Mouse (Mus musculus): ENCODE results near the gene Phf19. TPM values are rescaled to one million over a fixed set of nuclear protein-coding genes. Genes with fewer than 3 reads are reported as not detected.

The Phf19 gene
- polyA plus RNA-seq, 1 experiment from 2014 or later: 3.0 TPM

GRCm38 (mm10) chr2:34938269-34939208, 24.7 kb upstream of the Phf19 start:
- Histone ChIP-seq H3K4me3 (replicated peaks) (no peak overlapping the region), H3K27ac (no peak overlapping the region), H3K4me2 (no peak overlapping the region), H3K27me3 (peaks cover 12% of the 10 kb centered on the region; the same call in 1 of the 2 replicates), H3K9ac (no peak overlapping the region), H3K36me3 (no peaks in the 10 kb centered on the region), H3K9me3 (replicated peaks) (no peaks in the 10 kb centered on the region), H3K4me1 (replicated peaks) (no peaks in the 10 kb centered on the region; the same call in 1 of the 2 replicates)
- 23% methylated on average over 8 of the region's 8 CpGs for WGBS (ENCODE audit: insufficient replicate concordance)
- DNase-seq (no peak), ATAC-seq (ENCODE audit: low read depth) (no peak)

GRCm38 (mm10) chr2:34937460-34937859, 23.6 kb upstream of the Phf19 start:
- Histone ChIP-seq H3K4me2 (no peak overlapping the region), H3K27me3 (peaks cover 12% of the 10 kb centered on the region; the same call in 1 of the 2 replicates), H3K36me3 (no peaks in the 10 kb centered on the region), H3K9me3 (replicated peaks) (no peaks in the 10 kb centered on the region), H3K27ac (no peak overlapping the region), H3K4me1 (replicated peaks) (no peaks in the 10 kb centered on the region; the same call in 1 of the 2 replicates), H3K4me3 (replicated peaks) (no peak overlapping the region), H3K9ac (no peak overlapping the region)
- no peak for DNase-seq
- WGBS (ENCODE audit: insufficient replicate concordance): 27% methylated on average over 5 of the region's 5 CpGs
- ATAC-seq (ENCODE audit: low read depth): no peak

GRCm38 (mm10) chr2:34927320-34927719, 13.5 kb upstream of the Phf19 start:
- H3K36me3 ChIP-seq: no peaks in the 10 kb centered on the region
- WGBS (ENCODE audit: insufficient replicate concordance): 53% methylated on average over 5 of the region's 5 CpGs
- H3K4me3 ChIP-seq (replicated peaks): no peak overlapping the region
- H3K4me1 ChIP-seq (replicated peaks): no peaks in the 10 kb centered on the region
- ATAC-seq (ENCODE audit: low read depth) (no peak), DNase-seq (no peak)
- H3K9ac ChIP-seq: no peak overlapping the region
- H3K27me3 ChIP-seq: peaks cover 3% of the 10 kb centered on the region; the same call in 1 of the 2 replicates
- H3K9me3 ChIP-seq (replicated peaks): no peaks in the 10 kb centered on the region
- no peak overlapping the region for H3K4me2 ChIP-seq
- H3K27ac ChIP-seq: no peak overlapping the region

GRCm38 (mm10) chr2:34922729-34923128, 8.9 kb upstream of the Phf19 start:
- Histone ChIP-seq H3K9me3 (replicated peaks) (no peaks in the 10 kb centered on the region), H3K27ac (no peak overlapping the region), H3K27me3 (peaks cover 6% of the 10 kb centered on the region; the same call in 1 of the 2 replicates), H3K4me3 (replicated peaks) (no peak overlapping the region), H3K4me2 (no peak overlapping the region), H3K36me3 (no peaks in the 10 kb centered on the region), H3K4me1 (replicated peaks) (no peaks in the 10 kb centered on the region), H3K9ac (no peak overlapping the region)
- DNase-seq: no peak
- WGBS (ENCODE audit: insufficient replicate concordance): 11% methylated on average over 2 of the region's 2 CpGs
- no peak for ATAC-seq (ENCODE audit: low read depth)

GRCm38 (mm10) chr2:34920144-34920543, 6.3 kb upstream of the Phf19 start:
- Histone ChIP-seq H3K36me3 (no peaks in the 10 kb centered on the region), H3K4me2 (no peak overlapping the region), H3K27me3 (peaks cover 11% of the 10 kb centered on the region), H3K27ac (no peak overlapping the region), H3K4me3 (replicated peaks) (no peak overlapping the region), H3K9ac (no peak overlapping the region), H3K9me3 (replicated peaks) (no peaks in the 10 kb centered on the region), H3K4me1 (replicated peaks) (peaks cover under 1% of the 10 kb centered on the region; the same call in 1 of the 2 replicates)
- ATAC-seq (ENCODE audit: low read depth): no peak
- DNase-seq: no peak
- WGBS (ENCODE audit: insufficient replicate concordance): 32% methylated on average over 2 of the region's 2 CpGs

- 0 out of 2 replicates have a peak overlapping the region, but pooled peaks have one; percentile 19 for H3K27ac ChIP-seq
- no peak overlapping the region for H3K4me3 ChIP-seq (replicated peaks)
- H3K27me3 ChIP-seq: peaks cover 39% of the 10 kb centered on the region
- H3K9ac ChIP-seq: no peak overlapping the region
- H3K4me1 ChIP-seq (replicated peaks): peaks cover 28% of the 10 kb centered on the region
- no peaks in the 10 kb centered on the region for H3K9me3 ChIP-seq (replicated peaks)
- WGBS (ENCODE audit: insufficient replicate concordance): 61% methylated on average over 2 of the region's 2 CpGs
- H3K4me2 ChIP-seq: peak overlapping the region; percentile 90; the same call in 1 of the 2 replicates
- H3K36me3 ChIP-seq: peaks cover 14% of the 10 kb centered on the region; the same call in 1 of the 2 replicates
- ATAC-seq (ENCODE audit: low read depth) (no peak), DNase-seq (no peak)
Observed at GRCm38 (mm10) chr2:34915103-34915502, 1.3 kb upstream of the Phf19 start.

GRCm38 (mm10) chr2:34914823-34915082, 927 bp upstream of the Phf19 start:
- Histone ChIP-seq H3K9ac (peak overlapping the region; percentile 78; the same call in 1 of the 2 replicates), H3K36me3 (peaks cover 17% of the 10 kb centered on the region; the same call in 1 of the 2 replicates), H3K4me1 (replicated peaks) (peaks cover 28% of the 10 kb centered on the region), H3K4me2 (peak overlapping the region; percentile 90), H3K4me3 (replicated peaks) (peak overlapping the region; percentile 74), H3K27me3 (peaks cover 39% of the 10 kb centered on the region), H3K9me3 (replicated peaks) (no peaks in the 10 kb centered on the region), H3K27ac (no peak overlapping the region)
- ATAC-seq (ENCODE audit: low read depth) (no peak), DNase-seq (no peak)
- WGBS (ENCODE audit: insufficient replicate concordance): 19% methylated on average over 2 of the region's 2 CpGs

GRCm38 (mm10) chr2:34914069-34914822, 420 bp upstream of the Phf19 start:
- peak overlapping the region; percentile 90 for H3K4me2 ChIP-seq
- H3K27me3 ChIP-seq: peaks cover 39% of the 10 kb centered on the region
- peaks cover 20% of the 10 kb centered on the region; the same call in 1 of the 2 replicates for H3K36me3 ChIP-seq
- peak overlapping the region; percentile 78 for H3K9ac ChIP-seq
- H3K4me3 ChIP-seq (replicated peaks): peak overlapping the region; percentile 74
- no peaks in the 10 kb centered on the region for H3K9me3 ChIP-seq (replicated peaks)
- peaks cover 28% of the 10 kb centered on the region for H3K4me1 ChIP-seq (replicated peaks)
- H3K27ac ChIP-seq: peak overlapping the region; percentile 60
- DNase-seq: peak; percentile 45
- 1% methylated on average over 41 of the region's 50 CpGs for WGBS (ENCODE audit: insufficient replicate concordance)
- ATAC-seq (ENCODE audit: low read depth): peak; percentile 75

- no peaks in the 10 kb centered on the region for H3K9me3 ChIP-seq (replicated peaks)
- no peak overlapping the region for H3K27ac ChIP-seq
- peaks cover 20% of the 10 kb centered on the region; the same call in 1 of the 2 replicates for H3K36me3 ChIP-seq
- peak overlapping the region; percentile 78 for H3K9ac ChIP-seq
- ATAC-seq (ENCODE audit: low read depth): no peak
- H3K27me3 ChIP-seq: peaks cover 39% of the 10 kb centered on the region
- WGBS (ENCODE audit: insufficient replicate concordance): 56% methylated on average over 7 of the region's 7 CpGs
- H3K4me3 ChIP-seq (replicated peaks): peak overlapping the region; percentile 74
- no peak for DNase-seq
- H3K4me1 ChIP-seq (replicated peaks): peaks cover 28% of the 10 kb centered on the region
- peak overlapping the region; percentile 90 for H3K4me2 ChIP-seq
Observed at GRCm38 (mm10) chr2:34912613-34913012, 1.2 kb downstream of the Phf19 start.

- ATAC-seq (ENCODE audit: low read depth): no peak
- Histone ChIP-seq H3K4me2 (no peak overlapping the region), H3K9ac (no peak overlapping the region), H3K9me3 (replicated peaks) (no peaks in the 10 kb centered on the region), H3K36me3 (peaks cover 20% of the 10 kb centered on the region; the same call in 1 of the 2 replicates), H3K27me3 (peaks cover 39% of the 10 kb centered on the region), H3K4me1 (replicated peaks) (peaks cover 33% of the 10 kb centered on the region), H3K27ac (no peak overlapping the region), H3K4me3 (replicated peaks) (no peak overlapping the region)
- 74% methylated on average over 5 of the region's 5 CpGs for WGBS (ENCODE audit: insufficient replicate concordance)
- DNase-seq: no peak
Observed at GRCm38 (mm10) chr2:34911871-34912270, 2.0 kb downstream of the Phf19 start.

GRCm38 (mm10) chr2:34909719-34910118, 4.1 kb downstream of the Phf19 start:
- H3K9ac ChIP-seq: no peak overlapping the region
- WGBS (ENCODE audit: insufficient replicate concordance): 87% methylated on average over 4 of the region's 4 CpGs
- H3K4me3 ChIP-seq (replicated peaks): no peak overlapping the region
- H3K4me1 ChIP-seq (replicated peaks): peaks cover 45% of the 10 kb centered on the region
- DNase-seq (no peak), ATAC-seq (ENCODE audit: low read depth) (no peak)
- H3K4me2 ChIP-seq: no peak overlapping the region
- H3K27me3 ChIP-seq: peaks cover 27% of the 10 kb centered on the region
- no peaks in the 10 kb centered on the region for H3K9me3 ChIP-seq (replicated peaks)
- peaks cover 20% of the 10 kb centered on the region for H3K36me3 ChIP-seq
- H3K27ac ChIP-seq: no peak overlapping the region
